Mouse (Mus musculus) thymus, adult 18-20 months (tissue): ENCODE results near the gene Cenpf.
A peak's percentile ranks its signal among the peaks of the same experiment; 100 is the strongest.

Experiments
- DNase-seq, 2 experiments: peaks; one replicate each; pipeline ENCODE4 v3.0.0; 2022; ENCODE audit warnings: mixed read lengths in 2 of 2

The Cenpf gene

GRCm38 (mm10) chr1:189627976-189628768 is 59.7 kb downstream of the Cenpf start:
- peak in 1 of 2 experiments; percentile 18 for DNase-seq

GRCm38 (mm10) chr1:189624756-189625155 is 63.1 kb downstream of the Cenpf start:
- no peak for DNase-seq

- no peak for DNase-seq
Observed at GRCm38 (mm10) chr1:189618970-189619740, 68.7 kb downstream of the Cenpf start.

GRCm38 (mm10) chr1:189617381-189617780 is 70.5 kb downstream of the Cenpf start:
- no peak for DNase-seq

GRCm38 (mm10) chr1:189615246-189615645 is 72.6 kb downstream of the Cenpf start:
- DNase-seq, result no peak

- no peak for DNase-seq
Observed at GRCm38 (mm10) chr1:189613076-189613475, 74.8 kb downstream of the Cenpf start.

GRCm38 (mm10) chr1:189611775-189612174 is 76.1 kb downstream of the Cenpf start:
- no peak for DNase-seq

- peak; percentile 40 to 70 for DNase-seq
Observed at GRCm38 (mm10) chr1:189608640-189609039, 79.2 kb downstream of the Cenpf start.

- no peak for DNase-seq
Observed at GRCm38 (mm10) chr1:189608039-189608438, 79.8 kb downstream of the Cenpf start.

GRCm38 (mm10) chr1:189605598-189606126 is 82.2 kb downstream of the Cenpf start:
- DNase-seq, result no peak

GRCm38 (mm10) chr1:189597096-189597495 is 90.8 kb downstream of the Cenpf start:
- DNase-seq, result no peak
